Mouse (Mus musculus) regulatory T cell (primary cell): ENCODE measurements around the gene Ubac1.

ENCODE experiments used
- in situ Hi-C: fragments of 300-600 bp; cut with MboI, MseI; formaldehyde crosslinking; loops from one replicate; pipeline ENCODE4 v1.15.1; 2025; ENCODE audit warnings: high pct_unique_total_duplicates

Gene Ubac1

DNA sequence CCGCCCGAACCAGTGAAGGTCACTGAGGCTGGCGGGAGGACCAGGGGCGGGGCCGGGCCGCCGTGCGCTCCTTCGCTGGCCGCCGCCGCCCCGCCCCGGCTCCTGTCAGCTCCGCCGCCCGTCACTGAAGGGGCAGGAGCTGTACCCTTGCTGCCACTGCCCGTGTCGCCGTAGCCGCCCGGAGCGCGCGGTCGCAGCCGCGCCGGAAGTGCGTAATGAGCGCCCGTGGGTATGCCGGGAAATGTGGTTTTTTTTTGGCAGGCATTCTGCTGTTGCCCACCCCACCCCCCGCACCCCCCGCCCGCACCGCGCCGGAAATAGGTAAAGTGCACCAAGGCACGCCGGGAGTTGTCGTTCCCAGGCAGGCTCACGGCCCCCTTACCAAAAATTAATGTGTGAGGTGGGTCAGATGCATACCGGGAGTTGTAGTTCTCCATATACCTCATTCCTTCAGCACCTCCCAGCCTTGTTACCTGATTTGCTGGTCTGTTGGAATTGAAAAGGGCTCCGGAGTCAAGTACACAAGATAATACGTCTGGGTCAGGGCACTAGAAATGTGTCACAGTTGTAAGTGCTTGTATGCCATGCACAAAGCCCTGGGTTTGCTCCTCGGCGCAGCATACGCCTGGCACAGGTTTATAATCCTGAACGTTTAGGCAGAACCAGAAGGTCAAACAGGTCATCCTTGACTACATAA is at the start of gene Ubac1:
Gene Ubac1 (minus strand): TSS at position 187 of the 697 bp plus-strand sequence.
- in situ Hi-C loops: loop anchor here (5.0 kb wide), 1 partner anchor 121 kb away; no protein-coding TSS in a partner anchor

DNA sequence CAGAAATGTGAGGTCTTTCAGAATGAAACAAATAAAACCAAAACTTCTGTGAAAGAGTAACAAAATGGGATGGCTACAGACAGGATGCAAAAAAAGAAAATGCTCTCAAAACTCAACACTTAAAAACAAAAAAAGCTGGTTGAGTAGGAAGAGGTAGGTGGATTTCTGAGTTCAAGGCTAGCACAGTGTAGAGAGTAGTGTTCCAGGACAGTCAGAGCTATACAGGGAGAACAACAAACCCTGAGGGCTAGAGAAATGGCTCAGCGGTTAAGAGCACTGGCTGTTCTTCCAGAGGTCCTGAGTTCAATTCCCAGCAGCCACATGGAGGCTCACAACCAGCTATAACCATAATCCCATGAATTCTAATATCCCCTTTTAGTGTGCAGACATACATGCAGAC is 47.0 kb upstream of the Ubac1 start:
- in situ Hi-C loops: no loop called here

DNA sequence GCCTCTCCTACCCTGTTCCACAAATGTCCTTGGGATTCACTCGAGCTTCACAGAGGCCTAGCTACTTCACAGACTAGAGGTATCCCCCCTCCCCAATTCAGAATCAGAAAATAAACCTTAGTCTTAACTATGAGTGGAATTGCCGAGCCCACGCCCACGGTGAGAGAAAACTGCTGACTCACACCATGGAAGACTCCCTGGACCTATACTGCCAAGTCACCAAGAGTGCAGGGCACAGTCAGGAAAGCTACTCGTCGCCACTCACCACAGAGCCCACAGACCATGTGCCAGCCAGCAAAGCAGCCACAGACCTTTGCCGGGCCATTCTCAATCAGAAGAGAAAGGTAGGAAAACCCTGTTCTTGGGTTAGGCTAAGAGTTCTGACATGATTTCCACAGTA is 46.6 kb upstream of the Ubac1 start:
- in situ Hi-C loops: no loop called here

DNA sequence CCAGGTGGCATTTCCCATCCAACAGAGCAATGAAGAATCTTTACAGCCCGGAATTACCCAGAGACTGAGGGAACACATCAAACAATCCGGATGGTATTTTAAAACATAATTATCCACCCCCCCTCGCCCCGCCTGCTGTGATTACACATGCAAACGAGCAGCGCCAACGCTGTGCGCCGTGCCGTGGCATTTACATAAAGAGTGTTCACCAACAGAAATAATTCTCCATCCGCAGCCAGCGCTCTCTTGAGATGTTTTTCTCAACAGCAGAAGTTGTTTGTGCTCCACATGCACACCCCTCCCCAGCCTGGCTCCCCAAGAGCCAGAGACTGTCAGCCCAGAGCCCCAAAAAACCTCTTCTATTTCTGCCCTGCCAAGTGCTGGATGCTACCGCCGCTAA is 45.0 kb upstream of the Ubac1 start:
- in situ Hi-C loops: no loop called here

DNA sequence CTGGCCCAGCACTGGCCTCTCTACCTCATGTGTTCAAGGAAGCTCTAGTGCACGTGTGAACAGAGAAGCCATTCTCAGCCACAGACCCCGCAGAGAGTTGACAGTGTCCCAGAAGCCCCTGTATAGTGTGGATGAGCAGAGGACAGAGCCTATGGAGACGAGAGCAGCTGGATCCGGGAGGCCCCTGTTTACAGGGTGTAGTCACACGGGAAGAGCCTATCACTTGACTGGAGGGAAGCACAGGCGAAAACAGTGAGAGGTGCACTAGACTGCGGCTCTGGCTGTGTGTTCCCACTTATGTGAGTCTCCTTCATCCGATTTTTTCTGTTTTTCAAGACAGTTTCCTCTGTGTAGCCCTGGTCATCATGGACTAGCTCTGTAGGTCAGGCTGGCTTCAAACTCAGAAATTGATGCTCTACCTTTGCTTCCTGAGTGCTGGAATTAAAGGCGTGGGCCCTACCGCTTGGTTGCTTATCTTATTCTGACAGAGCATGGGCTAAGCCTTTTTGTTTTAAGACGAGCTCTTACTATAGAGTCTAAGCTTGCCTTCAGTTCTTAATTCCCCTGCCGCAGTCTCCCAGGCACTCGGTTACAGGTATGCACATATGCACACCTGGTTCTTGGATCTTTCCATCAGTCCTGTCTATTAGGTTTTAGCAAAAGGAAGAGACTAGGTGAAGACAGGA is 41.3 kb upstream of the Ubac1 start:
- in situ Hi-C loops: no loop called here

DNA sequence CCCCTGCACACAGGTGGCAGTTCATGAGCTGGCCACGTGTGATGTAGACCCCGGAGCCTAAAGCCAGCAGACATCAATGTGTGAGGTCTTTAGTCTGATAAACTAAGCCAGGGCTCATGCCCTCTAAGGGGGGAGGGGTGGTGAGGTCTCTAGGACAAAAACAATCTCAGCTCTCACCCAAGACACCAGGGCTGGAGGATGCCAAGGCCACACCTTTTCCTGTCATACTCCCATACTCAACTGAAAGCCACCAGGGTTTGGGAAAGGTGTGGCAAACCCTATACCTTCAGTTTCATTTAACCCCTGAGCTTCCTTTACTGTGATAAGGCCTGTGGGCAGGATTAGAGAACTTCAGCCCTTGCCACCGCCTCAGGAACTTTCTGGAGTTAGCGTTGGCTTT is 40.7 kb upstream of the Ubac1 start:
- in situ Hi-C loops: no loop called here

DNA sequence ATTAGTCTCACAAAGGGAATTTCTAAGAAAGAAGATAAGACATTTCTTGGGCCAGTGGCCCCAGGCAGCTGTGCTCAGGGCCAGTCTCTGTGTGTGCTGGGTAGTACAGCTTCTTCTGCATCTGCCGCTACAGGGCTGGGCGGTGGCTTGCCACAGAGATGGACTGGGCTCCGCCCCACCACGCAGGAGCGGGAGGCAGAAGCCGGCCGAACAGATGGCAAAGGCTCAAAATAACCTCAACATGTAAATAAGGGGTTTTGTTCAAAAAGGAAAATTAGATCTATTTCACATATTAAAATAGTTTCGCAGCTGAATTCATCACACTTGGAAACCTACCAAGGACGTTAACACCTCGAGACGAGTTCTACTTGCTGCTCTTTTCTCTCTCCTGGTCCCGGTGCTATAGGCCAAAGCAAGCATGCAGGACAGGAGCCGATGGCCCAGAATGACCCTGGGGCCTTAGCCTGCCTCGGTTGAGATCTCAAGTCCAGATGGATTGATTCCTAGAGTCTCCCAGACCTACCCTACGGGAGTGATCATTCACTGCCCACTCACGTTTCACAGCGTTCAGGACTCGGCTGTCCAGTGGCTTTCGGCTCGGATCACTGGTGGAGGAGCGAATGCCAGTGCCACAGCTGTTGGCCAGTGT is 39.6 kb upstream of the Ubac1 start:
- in situ Hi-C loops: no loop called here

DNA sequence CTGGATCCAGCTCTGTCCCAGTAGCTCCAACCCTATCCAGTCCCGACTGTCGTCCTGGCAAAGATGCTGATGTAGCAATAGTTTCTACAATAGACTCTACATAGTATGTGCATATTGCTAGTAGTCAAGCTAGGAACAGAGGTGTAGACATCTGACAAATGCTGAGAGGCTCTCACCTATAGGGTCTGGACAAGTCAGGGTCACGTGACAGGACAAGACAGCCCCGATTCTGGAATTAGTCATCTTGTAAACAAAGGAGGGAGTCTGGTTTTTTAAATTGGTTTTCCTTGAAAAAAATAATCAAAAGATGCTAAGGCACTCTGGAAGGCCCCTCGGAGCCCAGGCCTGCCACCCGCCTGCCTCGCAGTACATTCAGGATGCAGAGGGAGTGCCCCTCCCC is 35.5 kb upstream of the Ubac1 start:
- in situ Hi-C loops: no loop called here

DNA sequence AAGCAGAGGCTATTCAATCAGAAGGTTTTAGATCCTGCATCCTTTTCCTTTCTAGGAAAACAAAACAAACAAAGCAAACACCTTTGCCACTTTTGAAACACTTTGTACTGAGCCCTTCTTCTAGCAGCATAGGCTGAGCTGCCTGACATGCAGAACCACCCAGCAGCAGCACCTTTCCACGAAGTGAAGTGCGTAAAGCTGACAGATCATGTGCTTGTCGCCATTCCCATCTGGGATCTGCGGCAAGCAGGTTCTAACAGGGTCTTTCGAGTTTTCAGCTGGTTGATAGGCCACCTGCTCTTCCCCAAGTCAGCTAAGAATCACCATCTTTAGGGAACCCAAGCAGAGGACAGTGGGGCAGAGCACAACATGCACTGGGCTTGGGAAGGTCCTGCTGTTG is 34.7 kb upstream of the Ubac1 start:
- in situ Hi-C loops: no loop called here

DNA sequence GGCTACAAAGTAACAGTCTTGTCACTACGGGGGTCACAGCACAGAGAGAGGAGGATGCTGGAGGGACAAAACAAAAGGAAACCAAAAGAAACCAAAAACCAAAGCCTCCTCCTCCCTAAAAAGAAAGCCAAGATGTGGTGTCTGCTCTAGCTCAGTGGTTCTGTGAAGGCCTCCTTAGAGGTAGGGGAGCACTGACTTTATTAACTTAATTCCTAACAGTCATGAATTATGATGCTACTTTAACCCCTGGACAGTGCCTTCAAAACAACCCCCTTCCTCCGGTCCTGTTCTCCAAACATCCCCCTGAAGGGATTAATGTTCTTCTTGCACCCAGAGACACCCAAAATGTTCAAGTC is 34.2 kb upstream of the Ubac1 start:
- in situ Hi-C loops: no loop called here

DNA sequence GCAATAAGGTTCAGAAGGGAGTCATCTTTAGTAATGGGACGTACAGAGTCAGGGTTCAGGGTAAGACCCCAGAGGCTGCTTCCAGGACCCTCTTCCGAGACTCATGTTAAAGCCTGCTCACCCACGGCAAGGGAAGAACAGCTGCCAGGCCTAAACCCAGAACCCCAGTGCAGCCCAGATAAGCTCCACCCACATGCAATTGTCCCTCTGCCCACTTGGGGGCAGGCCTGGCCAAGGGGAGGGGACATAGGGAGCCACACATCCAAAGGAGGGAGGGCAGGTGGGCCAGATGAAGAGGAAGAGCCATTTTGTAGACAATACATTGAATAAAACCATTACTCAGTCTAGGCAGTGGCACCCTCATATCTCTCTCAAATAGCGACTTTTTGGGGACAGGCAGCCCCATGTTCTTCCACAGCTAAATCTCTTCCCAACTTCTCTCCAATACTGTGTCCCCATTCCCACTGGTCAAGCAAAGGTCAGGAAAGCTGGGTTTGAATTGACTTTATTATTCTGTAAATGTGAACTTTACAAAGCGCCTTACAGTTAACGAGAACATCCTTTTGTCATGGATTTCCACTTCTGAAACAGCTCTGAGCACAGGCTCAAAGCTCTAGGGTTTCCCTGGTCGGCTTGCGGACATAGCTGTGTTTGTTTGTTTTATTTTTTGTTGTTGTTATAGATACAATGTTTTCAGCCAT is 33.6 kb upstream of the Ubac1 start:
- in situ Hi-C loops: no loop called here

DNA sequence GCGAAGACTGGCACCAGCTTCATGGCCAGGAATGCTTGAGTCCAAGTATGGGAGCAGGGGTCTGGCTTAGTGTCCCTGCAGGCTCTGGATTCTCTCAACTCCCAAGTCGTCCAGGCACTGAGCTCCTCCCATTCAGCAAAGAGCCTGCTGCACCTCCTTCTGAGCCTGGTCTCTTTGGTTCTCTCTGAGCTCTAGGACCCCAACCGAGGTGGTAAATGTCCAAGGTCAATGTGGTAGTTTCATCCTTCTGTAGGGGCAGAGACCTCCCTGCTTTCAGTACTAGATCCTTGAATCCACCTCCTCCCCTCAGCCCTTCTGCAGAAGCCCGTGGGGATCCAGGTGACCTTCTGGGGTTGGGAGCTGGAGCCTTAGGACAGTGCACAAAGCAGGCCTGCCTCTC is 31.3 kb upstream of the Ubac1 start:
- in situ Hi-C loops: no loop called here

DNA sequence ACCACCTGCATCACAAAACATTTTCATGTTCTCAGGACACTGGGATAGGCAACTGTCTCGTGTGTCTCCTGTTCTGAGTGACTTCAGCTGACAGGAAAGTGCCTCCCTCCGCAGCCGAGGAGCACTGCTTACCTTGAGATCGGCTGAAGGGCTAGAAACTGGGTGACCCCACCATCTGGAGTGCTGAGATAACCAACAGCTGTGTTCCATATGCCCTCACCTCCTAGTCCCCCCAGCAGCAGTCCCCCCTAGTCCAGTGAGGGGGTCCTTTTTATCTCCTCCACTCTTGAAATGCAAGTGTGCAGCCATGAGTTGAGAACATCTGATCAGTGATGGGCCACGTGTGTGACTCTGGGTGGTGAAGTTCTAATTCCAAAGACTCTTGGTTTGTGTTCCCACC is 27.3 kb upstream of the Ubac1 start:
- in situ Hi-C loops: no loop called here

DNA sequence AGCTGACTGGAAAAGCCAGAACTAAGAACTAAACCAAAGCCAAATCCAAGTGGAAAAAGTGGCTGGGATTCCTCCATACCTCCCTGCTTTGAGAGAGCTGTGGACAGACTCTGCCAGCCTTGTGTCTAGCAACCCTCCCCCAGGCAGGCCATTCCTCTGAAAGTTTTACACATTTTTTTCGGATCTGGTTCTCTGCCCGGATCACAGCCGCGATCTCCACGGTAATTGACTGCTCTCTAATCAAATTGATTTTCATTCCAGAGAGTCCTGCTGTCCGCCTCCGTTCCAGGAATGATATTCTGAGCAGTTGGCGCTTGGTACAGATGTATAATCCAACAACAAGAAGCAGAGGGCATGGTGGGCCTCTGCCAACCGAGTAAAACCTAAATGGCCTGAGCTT is 22.7 kb upstream of the Ubac1 start:
- in situ Hi-C loops: no loop called here

DNA sequence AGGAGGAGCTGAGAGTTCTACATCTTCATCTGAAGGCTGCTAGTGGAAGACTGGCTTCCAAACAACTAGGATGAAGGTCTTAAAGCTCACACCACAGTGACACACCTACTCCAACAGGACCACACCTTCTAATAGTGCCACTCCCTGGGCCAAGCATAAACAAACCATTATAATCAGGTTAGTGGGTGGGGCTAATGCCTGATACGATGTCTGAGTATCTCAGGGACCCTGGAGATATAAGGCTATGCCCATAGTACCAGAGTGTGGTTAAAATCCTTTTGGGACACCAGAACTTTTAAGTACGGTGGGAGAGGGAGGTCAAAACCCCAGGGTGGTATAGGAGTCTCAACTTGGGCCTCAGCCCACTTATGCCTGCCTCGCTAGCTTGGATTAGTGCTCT is 21.1 kb upstream of the Ubac1 start:
- in situ Hi-C loops: no loop called here

DNA sequence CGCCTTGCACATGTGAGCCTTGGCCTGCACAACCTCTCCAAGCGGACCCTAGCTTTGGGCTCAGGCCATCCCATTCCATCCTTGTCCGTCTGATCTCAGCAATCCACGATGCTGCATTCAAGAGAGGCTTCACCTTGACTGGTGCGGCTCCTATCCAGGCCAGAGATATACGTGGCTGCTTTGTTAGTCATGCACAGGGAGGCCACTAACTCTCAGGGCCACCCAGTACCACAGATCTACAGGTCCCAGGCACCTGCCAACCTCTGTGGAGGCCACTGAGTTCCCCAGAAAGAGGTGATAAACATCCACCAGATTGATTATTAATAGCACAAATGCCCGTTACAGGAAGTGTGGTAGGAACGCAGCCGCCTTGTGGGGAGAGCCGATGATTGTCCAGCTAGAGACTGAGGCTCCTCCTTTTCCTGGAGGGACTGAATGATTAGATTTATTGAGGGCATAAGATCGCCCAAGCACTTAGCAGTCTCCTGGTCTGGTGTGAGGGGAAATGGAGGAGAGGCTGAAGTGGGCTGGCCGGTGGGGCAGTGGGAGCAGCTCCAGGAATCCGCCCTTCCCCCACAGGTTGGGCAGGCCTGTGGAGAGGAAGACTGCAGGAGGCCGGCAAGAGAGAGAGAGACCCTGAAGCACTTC is 19.7 kb upstream of the Ubac1 start:
- in situ Hi-C loops: no loop called here

DNA sequence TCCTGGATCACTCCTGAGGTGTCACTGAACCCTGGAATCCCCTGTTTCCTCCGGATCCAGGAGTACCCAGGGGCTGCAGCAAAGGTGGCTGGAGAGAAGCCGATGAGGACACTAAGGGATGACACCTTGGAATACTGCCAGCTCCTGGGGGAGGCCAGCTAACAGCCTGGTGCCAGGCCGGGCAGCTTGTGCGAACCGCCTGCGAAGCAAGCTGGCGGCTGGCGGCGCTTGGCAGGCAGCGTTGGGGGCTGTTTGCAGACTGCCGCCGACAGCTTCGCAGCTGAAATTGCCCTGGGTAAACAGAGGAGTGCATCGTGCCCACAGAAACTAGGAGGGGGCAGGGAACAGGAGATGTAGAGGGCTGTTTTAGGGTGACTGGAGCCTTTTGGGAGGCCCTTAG is 18.4 kb upstream of the Ubac1 start:
- in situ Hi-C loops: no loop called here

DNA sequence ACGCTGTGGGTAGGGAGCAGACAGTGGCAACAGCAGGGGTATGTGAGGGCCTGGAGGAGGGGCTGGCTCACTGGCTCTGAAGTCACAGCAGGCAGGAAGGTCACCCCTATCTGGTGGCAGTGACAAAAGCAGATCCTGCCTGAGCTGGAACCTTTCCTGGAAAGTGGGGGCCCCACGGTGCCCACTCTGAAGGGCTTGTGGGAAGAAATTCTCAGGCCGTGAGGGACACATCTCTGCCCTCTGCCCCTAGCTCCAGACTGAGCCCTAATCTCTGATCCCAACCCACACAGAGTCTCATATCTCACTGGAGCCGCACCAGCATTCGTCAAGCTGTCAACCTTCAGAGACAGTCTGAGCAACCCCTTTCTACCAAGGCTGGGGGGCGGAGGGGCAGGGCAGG is 15.8 kb upstream of the Ubac1 start:
- in situ Hi-C loops: no loop called here

DNA sequence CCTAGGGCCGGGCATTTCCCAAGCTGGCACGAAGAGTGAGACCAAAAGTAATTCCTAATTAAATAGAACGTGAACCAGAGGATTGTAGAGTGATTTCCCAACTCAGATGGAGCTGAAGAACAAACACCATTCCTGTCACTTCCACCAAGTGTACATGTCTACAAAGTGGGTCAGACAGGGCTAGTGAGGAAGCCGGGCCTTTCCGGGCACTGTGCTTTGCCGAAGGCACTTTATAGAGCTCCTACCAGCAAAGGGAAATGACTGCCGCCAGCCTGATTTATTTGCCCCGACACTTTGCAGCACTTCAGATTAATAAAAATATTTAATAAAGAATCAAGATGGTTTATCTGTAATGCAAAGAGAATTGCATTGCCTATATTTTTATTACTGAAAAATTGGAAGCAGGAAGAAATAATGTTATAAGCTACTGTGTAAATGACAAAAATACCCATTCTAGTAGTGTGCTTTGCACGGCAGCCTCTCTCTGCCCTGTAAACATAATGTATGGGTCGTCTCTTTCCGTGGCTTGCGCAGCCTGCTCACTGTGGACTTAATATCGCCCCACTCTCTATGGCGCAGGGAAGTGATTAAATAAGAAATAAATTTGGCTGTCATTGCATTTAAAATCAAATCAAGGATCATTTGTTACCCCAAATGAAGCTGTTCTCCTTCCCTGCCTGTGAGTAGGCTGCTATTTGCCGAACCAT is 12.9 kb upstream of the Ubac1 start:
- in situ Hi-C loops: no loop called here

DNA sequence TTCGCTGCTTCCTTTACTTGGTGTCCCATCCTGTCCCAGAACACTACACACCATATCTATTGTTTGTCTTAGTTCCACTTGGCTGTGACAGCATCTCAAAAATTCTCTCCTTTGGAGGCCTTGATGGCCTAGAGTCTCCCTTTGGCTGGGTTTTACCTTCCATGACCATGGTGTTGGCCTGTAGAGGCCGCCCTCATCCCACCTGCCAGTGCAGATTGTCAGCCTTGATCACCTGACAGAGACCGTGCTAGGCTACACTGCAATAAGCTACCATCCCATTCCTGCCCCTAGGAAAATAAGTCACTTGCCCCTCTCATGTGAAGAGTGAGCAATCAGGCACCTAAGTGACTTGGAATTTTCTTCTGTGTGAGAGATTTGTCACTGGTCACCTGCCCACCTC is 8.7 kb upstream of the Ubac1 start:
- in situ Hi-C loops: no loop called here
